Mouse (Mus musculus): Measurements from ENCODE around the gene Rgs3. TPM values are rescaled to one million over a fixed set of nuclear protein-coding genes. Genes with fewer than 3 reads are reported as not detected.
A peak's percentile ranks its signal among the peaks of the same experiment; 100 is the strongest.

Rgs3 gene
- polyA plus RNA-seq, 1 experiment from 2014 or later: 5.7 TPM

DNA sequence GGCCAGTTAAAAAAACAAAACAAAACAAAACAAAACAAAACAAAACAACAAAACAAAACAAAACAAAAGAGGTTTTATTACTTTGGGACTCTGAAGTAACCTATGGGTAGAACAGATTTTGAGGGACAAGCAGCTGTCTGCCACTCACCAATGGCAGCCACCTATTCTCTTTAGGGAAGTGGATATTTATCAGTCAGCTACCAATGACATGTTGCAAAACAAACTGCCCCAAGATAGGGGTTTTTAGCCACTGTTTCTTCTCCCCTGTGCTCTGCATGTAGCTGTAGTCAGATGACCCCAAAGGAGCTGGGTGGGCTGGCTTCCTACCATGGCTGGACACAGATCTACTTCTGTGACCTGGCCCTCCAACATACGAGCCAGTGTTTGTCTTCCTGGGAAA, 149.3 kb downstream of the Rgs3 start:
- DNase-seq (no peak), ATAC-seq (ENCODE audit: low read depth) (no peak)
- Histone ChIP-seq H3K27me3 (no peaks in the 10 kb centered on the region), H3K9me3 (replicated peaks) (no peaks in the 10 kb centered on the region), H3K4me3 (replicated peaks) (no peak overlapping the region), H3K4me1 (replicated peaks) (no peaks in the 10 kb centered on the region), H3K36me3 (no peaks in the 10 kb centered on the region), H3K27ac (no peak overlapping the region), H3K9ac (no peak overlapping the region), H3K4me2 (no peak overlapping the region)
- WGBS (ENCODE audit: insufficient replicate concordance): 36% methylated on average over 1 of the region's 1 CpGs

DNA sequence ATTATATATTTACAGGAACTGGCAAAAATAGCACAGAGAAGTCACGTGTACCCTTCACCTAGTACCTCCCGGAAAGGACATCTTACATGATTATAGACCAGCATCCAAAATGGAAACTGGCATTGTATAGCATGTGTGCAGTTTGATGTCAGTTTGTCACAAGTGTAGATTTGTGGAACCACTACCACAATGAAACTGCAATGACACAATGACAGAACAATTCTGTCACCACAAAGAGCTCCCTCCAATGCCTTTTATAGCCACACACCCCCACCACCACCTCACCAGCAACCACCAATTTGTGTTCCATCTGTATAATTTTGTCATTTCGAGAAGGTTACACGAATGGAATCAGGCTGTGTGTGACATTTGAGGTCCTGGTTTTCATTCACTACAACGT, 149.8 kb downstream of the Rgs3 start:
- Histone ChIP-seq H3K9me3 (replicated peaks) (no peaks in the 10 kb centered on the region), H3K27ac (no peak overlapping the region; the same call in 1 of the 2 replicates), H3K4me3 (replicated peaks) (no peak overlapping the region), H3K4me2 (no peak overlapping the region), H3K27me3 (no peaks in the 10 kb centered on the region), H3K36me3 (no peaks in the 10 kb centered on the region), H3K9ac (no peak overlapping the region), H3K4me1 (replicated peaks) (no peaks in the 10 kb centered on the region)
- 46% methylated on average over 5 of the region's 5 CpGs for WGBS (ENCODE audit: insufficient replicate concordance)
- DNase-seq (no peak), ATAC-seq (ENCODE audit: low read depth) (no peak)

DNA sequence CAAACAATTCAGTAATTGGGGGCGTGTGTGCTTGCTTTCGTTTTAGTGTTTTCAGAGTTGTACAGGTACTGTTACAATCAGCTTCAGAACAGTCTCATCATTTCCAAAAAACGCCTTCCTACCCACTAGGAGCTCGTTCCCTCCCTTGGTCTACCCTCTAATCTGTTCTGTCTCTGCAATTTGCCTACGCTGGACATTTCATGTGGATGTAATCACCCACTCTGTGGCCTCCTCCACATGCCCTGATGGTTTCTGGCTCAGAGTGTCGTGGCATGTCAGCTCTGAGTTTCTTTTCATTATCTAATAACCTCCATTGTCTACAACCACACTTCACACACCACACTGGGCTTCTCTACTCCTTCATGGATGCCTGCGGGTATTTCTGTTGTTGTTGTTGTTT, 151.5 kb downstream of the Rgs3 start:
- no peaks in the 10 kb centered on the region for H3K4me1 ChIP-seq (replicated peaks)
- DNase-seq: no peak

DNA sequence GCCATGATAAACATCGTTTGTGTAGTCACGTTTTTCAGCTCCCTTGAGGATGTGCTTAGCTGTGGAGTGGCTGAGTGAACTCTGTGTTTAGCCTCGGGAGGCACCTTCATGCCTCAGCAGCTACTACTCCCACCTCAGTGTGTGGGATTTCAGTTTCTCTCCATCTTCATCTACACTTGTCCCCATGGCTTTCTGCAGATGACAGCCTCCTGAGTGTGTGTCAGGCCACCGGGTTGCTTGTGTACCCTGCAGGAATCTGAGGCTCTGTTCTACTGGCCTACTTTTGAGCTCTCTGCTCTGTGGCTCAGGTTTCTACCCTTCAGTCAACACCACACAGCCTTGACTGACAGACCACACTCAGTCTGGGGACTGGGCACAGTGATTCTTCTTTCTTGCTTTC, 151.9 kb downstream of the Rgs3 start:
- H3K27ac ChIP-seq: no peak overlapping the region
- H3K9ac ChIP-seq: no peak overlapping the region
- no peak overlapping the region for H3K4me2 ChIP-seq
- H3K27me3 ChIP-seq: no peaks in the 10 kb centered on the region
- WGBS (ENCODE audit: insufficient replicate concordance): 51% methylated on average over 4 of the region's 4 CpGs
- no peak for DNase-seq
- no peaks in the 10 kb centered on the region for H3K36me3 ChIP-seq
- H3K9me3 ChIP-seq (replicated peaks): no peaks in the 10 kb centered on the region
- no peak for ATAC-seq (ENCODE audit: low read depth)
- H3K4me3 ChIP-seq (replicated peaks): no peak overlapping the region
- H3K4me1 ChIP-seq (replicated peaks): no peaks in the 10 kb centered on the region

More for the DNA sequence above, 151.5 kb downstream of the Rgs3 start:
- H3K27ac ChIP-seq: no peak overlapping the region
- 58% methylated on average over 7 of the region's 7 CpGs for WGBS (ENCODE audit: insufficient replicate concordance)
- no peak overlapping the region for H3K4me2 ChIP-seq
- no peaks in the 10 kb centered on the region for H3K36me3 ChIP-seq
- H3K9ac ChIP-seq: no peak overlapping the region
- no peak overlapping the region for H3K4me3 ChIP-seq (replicated peaks)
- ATAC-seq (ENCODE audit: low read depth): no peak
- no peaks in the 10 kb centered on the region for H3K27me3 ChIP-seq
- H3K9me3 ChIP-seq (replicated peaks): no peaks in the 10 kb centered on the region

DNA sequence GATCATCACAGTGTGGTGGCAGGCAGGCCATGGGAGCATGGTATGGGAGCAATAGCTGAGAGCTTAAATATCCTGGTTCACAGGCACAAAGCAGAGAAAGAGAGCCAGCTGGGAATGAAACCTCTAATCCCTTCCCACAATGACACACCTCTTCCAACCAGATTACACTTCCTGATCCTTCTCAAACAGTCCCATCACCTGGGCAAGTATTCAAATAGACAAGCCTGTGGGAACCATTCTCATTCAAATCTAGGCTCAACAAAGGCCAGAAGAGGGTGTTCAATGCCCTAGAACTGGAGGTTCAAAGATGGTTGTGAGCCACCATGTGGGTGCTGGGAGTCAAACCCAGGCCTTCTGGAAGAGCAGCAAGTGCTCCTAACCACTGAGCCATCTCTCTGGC, 161.2 kb downstream of the Rgs3 start:
- Histone ChIP-seq H3K9me3 (replicated peaks) (no peaks in the 10 kb centered on the region), H3K4me2 (no peak overlapping the region), H3K27me3 (no peaks in the 10 kb centered on the region), H3K36me3 (no peaks in the 10 kb centered on the region), H3K27ac (no peak overlapping the region), H3K9ac (no peak overlapping the region), H3K4me1 (replicated peaks) (peaks cover 11% of the 10 kb centered on the region), H3K4me3 (replicated peaks) (no peak overlapping the region)
- no peak for ATAC-seq (ENCODE audit: low read depth)
- DNase-seq: no peak

DNA sequence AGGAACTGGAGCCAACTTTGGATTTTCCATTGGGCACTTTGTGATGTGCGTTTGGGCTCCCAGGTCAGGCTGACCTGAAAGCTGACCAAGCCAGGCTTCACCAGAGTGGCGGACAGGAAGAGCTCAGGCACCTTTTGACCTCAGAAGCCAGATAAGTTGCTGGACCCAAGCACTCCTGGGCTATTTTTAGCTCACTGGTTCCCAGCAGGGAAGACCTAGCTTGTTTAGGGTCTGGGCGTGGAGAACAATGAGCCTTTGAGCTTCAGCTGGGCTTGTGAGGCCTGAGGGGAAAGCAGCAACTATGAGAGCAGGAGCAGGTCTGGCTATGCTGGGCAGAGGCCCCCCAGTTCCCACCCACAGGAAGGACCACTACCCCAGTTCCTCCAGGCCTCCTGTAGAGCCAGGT, 162.4 kb downstream of the Rgs3 start:
- WGBS (ENCODE audit: insufficient replicate concordance): 37% methylated on average over 3 of the region's 3 CpGs
- Histone ChIP-seq H3K27ac (no peak overlapping the region), H3K4me1 (replicated peaks) (peaks cover 11% of the 10 kb centered on the region)

DNA sequence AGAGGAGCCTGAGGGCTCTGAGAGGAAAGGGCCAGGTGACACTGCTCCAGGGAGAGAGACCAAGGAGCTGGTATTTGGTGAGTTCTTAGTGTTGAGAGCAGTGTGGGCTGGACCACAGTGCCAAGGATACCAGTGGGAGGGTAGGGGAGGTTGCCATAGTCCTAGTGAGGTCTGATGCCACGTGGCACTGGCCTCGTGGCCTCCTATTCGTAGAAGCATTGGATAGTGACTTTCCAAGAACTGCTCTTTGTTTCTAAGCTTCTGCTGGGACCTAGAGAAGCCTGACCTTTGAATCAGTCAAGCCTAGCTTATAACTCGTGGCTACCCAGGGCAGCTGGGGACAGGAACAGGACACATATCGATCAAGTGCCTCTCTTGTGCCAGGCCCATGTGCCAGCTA, 164.1 kb downstream of the Rgs3 start:
- no peak overlapping the region for H3K4me2 ChIP-seq
- ATAC-seq (ENCODE audit: low read depth): no peak
- H3K9ac ChIP-seq: no peak overlapping the region
- no peaks in the 10 kb centered on the region for H3K36me3 ChIP-seq
- no peaks in the 10 kb centered on the region for H3K9me3 ChIP-seq (replicated peaks)
- no peak overlapping the region for H3K4me3 ChIP-seq (replicated peaks)
- no peaks in the 10 kb centered on the region for H3K27me3 ChIP-seq
- no peak for DNase-seq
- no peak overlapping the region for H3K27ac ChIP-seq
- H3K4me1 ChIP-seq (replicated peaks): peaks cover 11% of the 10 kb centered on the region
- 56% methylated on average over 5 of the region's 5 CpGs for WGBS (ENCODE audit: insufficient replicate concordance)

More for the DNA sequence above, 162.4 kb downstream of the Rgs3 start:
- Histone ChIP-seq H3K4me3 (replicated peaks) (no peak overlapping the region), H3K9ac (no peak overlapping the region), H3K27me3 (no peaks in the 10 kb centered on the region), H3K9me3 (replicated peaks) (no peaks in the 10 kb centered on the region), H3K36me3 (no peaks in the 10 kb centered on the region), H3K4me2 (no peak overlapping the region)
- DNase-seq (no peak), ATAC-seq (ENCODE audit: low read depth) (peak; percentile 70)

DNA sequence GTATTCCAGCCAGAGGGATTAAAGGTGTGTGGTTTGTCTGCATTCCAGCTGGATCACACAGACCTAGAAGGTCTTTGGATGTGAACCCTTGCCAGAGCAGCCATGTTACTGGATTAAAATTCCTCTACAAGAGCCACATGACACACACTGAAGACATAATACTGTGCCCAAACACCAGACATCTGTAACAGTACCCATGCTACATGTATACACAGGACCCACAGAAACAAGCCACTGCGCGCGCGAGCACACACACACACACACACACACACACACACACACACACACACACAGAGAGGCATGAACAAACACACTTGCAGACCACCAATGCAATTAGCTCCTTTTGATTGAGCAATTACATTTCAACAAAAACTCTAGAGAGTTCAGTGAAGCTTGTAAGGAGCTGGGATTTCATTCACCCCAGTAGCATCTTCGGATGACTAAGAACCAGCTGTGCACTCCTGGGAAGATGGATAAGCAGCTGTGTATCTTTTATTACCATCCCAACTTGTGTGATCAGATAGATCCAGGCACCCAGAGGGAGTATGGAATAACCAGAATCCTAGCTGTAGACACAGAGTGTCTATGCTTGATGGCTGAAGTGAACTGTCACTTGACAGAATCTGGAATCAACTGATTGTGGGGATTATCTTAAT, 166.8 kb downstream of the Rgs3 start:
- H3K9me3 ChIP-seq (replicated peaks): no peaks in the 10 kb centered on the region
- no peaks in the 10 kb centered on the region for H3K27me3 ChIP-seq
- H3K4me3 ChIP-seq (replicated peaks): no peak overlapping the region
- ATAC-seq (ENCODE audit: low read depth): no peak
- no peak for DNase-seq
- no peaks in the 10 kb centered on the region for H3K36me3 ChIP-seq
- 79% methylated on average over 5 of the region's 5 CpGs for WGBS (ENCODE audit: insufficient replicate concordance)
- H3K4me2 ChIP-seq: no peak overlapping the region
- H3K9ac ChIP-seq: no peak overlapping the region
- H3K4me1 ChIP-seq (replicated peaks): peaks cover 10% of the 10 kb centered on the region
- no peak overlapping the region for H3K27ac ChIP-seq

DNA sequence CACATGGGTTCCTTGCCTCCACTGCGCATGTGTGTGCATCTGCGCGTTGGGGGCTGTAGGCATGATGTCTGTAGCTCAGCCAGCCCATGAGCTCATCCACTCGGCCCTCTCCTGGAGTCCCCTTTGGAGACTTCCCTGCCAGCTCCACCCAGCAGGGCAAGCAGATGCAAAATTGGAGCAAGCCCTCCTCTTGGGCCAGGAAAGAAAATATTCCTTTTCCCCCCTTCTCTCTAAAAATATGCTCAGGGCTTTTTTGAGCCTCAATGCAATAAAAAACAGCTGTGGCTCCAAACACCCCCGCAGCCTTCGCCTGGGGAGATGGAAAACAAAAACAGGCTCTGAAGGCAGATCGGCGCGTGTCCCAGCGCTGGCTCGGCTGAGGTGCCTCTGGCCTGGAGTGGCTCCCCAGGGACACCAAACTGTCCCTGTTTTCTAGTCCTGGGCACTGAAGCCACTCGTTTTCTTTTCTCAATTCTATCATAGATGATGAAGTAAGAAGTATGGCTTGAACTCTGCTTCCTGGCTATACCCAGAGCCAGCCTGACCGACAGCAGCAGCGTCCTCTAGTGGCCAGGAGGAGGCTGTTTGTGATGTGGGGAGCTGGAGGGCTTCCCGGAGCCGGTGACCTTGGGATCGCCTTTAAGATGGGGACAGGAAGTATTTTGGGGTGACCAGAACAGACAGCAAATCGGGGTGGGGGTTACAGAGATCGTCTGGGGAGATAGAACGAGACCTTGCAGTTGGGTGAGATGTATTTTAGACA, 168.1 kb downstream of the Rgs3 start:
- ATAC-seq (ENCODE audit: low read depth) (no peak), DNase-seq (no peak)
- Histone ChIP-seq H3K36me3 (no peaks in the 10 kb centered on the region), H3K9me3 (replicated peaks) (no peaks in the 10 kb centered on the region), H3K4me3 (replicated peaks) (no peak overlapping the region), H3K27ac (no peak overlapping the region), H3K4me1 (replicated peaks) (no peaks in the 10 kb centered on the region), H3K9ac (no peak overlapping the region), H3K4me2 (no peak overlapping the region), H3K27me3 (no peaks in the 10 kb centered on the region)
- 66% methylated on average over 20 of the region's 20 CpGs for WGBS (ENCODE audit: insufficient replicate concordance)

DNA sequence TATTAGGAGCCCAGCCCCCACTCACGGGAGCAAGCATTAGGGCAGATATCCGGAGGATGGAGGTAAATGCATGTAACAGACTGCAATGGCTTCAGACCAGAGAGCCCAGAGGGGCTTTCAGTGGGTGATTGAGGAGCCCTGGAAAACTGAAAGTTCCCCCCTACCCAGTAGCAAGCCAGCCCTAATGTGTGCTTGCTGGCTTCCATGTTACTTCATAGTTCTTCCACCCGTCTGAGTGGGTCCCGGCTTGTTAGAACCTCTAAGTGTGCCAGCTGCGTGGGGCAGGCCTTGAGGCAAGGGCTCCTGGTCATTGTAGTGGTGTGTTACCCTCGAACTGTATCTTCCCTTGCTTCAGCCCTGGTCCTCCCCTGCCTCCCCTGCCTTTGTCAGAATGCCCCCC, 168.8 kb downstream of the Rgs3 start:
- no peak overlapping the region for H3K4me3 ChIP-seq (replicated peaks)
- H3K9me3 ChIP-seq (replicated peaks): no peaks in the 10 kb centered on the region
- no peaks in the 10 kb centered on the region for H3K27me3 ChIP-seq
- DNase-seq (no peak), ATAC-seq (ENCODE audit: low read depth) (no peak)
- H3K36me3 ChIP-seq: no peaks in the 10 kb centered on the region
- WGBS (ENCODE audit: insufficient replicate concordance): 60% methylated on average over 6 of the region's 6 CpGs
- H3K27ac ChIP-seq: no peak overlapping the region
- no peak overlapping the region for H3K4me2 ChIP-seq
- H3K4me1 ChIP-seq (replicated peaks): no peaks in the 10 kb centered on the region; the same call in 1 of the 2 replicates
- H3K9ac ChIP-seq: no peak overlapping the region

DNA sequence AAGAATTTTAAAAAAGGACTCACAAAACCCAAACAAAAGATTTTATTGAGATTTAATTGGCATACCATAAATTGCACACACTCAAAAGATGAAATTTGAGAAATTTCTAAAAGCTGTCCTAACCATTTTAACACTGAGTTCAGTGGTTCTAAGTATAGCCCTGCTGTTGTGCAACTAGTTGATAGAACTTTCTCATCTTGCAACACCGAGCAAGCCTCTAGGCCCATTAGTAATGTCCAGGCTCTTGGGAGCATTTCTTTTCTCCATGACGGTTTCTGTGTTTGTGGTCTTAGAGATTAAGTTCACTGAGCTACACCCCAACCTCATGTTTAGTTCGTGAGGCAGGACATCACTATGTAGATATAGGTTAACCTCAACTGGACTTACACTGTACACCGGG, 169.5 kb downstream of the Rgs3 start:
- H3K9ac ChIP-seq: no peak overlapping the region
- H3K36me3 ChIP-seq: no peaks in the 10 kb centered on the region
- no peak overlapping the region for H3K4me3 ChIP-seq (replicated peaks)
- ATAC-seq (ENCODE audit: low read depth) (no peak), DNase-seq (no peak)
- 43% methylated on average over 4 of the region's 4 CpGs for WGBS (ENCODE audit: insufficient replicate concordance)
- H3K27ac ChIP-seq: no peak overlapping the region
- peaks cover 3% of the 10 kb centered on the region; the same call in 1 of the 2 replicates for H3K4me1 ChIP-seq (replicated peaks)
- H3K9me3 ChIP-seq (replicated peaks): no peaks in the 10 kb centered on the region
- H3K4me2 ChIP-seq: no peak overlapping the region
- no peaks in the 10 kb centered on the region for H3K27me3 ChIP-seq

DNA sequence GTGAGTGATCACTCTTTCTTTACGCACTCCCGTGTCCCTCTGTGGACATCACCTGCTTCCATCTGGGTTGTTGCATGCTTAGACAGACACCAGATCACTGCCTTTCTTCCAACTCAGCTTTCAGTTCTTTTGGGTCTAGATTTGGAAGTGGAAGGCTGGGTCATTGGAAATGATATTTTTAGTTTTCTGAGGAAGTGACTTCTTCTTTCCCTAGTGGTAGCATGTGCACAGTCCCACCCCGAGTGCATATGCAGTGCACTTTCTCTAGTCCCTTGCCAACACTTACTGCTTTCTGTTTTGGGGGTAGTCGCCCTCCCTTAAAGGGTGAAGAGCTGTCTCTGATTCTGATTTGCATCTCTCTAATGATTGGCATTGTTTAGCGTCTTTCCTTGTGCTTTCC, 170.3 kb downstream of the Rgs3 start:
- no peaks in the 10 kb centered on the region for H3K9me3 ChIP-seq (replicated peaks)
- H3K4me1 ChIP-seq (replicated peaks): peaks cover 7% of the 10 kb centered on the region; the same call in 1 of the 2 replicates
- 49% methylated on average over 5 of the region's 5 CpGs for WGBS (ENCODE audit: insufficient replicate concordance)
- no peak for DNase-seq
- H3K4me2 ChIP-seq: no peak overlapping the region
- ATAC-seq (ENCODE audit: low read depth): no peak
- no peaks in the 10 kb centered on the region for H3K36me3 ChIP-seq
- H3K9ac ChIP-seq: no peak overlapping the region
- no peak overlapping the region for H3K4me3 ChIP-seq (replicated peaks)
- no peak overlapping the region for H3K27ac ChIP-seq
- H3K27me3 ChIP-seq: no peaks in the 10 kb centered on the region
